Mouse (Mus musculus): Measurements from ENCODE around the gene Gclc.

GRCm38 (mm10) chr9:77787936-77788335 lies 33.6 kb downstream of the Gclc start:
- TF ChIP-seq ZC3H11A (IDR thresholded peaks at IDR 0.05; ENCODE audit: borderline replicate concordance, low read depth, low read length) (no peak), MAFK (IDR thresholded peaks at IDR 0.05; ENCODE audit: insufficient read depth, low read depth, low read length) (no peak), CHD2 (IDR thresholded peaks at IDR 0.05; ENCODE audit: low read depth, low read length) (no peak)
